Mouse (Mus musculus) forebrain, embryonic 15.5 days (tissue): ENCODE results near the gene Ccsap. TPM values are rescaled to one million over a fixed set of nuclear protein-coding genes. Genes with fewer than 3 reads are reported as not detected.

Source experiments
- ATAC-seq: fragments of 200-750 bp; cut with Nextera tagmentation; replicated peaks from 2 replicates; pipeline ENCODE4 v1.8.0; 2017; ENCODE audit warnings: mild to moderate bottlenecking, moderate TSS enrichment, moderate library complexity
- H3K27ac ChIP-seq: fragments of 300-500 bp; sonication (generic); replicated peaks from 2 replicates; pipeline ENCODE4 v1.5.1; 2015; ENCODE audit warnings: mild to moderate bottlenecking, inconsistent platforms
- H3K27me3 ChIP-seq: fragments of 300-500 bp; sonication (generic); 2 replicates; pipeline ENCODE4 v1.6.1; 2015; ENCODE audit warnings: inconsistent platforms
- H3K36me3 ChIP-seq: fragments of 300-500 bp; sonication (generic); 2 replicates; pipeline ENCODE4 v1.6.1; 2015; ENCODE audit warnings: mild to moderate bottlenecking, inconsistent platforms
- H3K4me1 ChIP-seq: fragments of 300-500 bp; sonication (generic); 2 replicates; pipeline ENCODE4 v1.6.1; 2015; ENCODE audit warnings: inconsistent platforms
- H3K4me2 ChIP-seq: fragments of 300-500 bp; sonication (generic); replicated peaks from 2 replicates; pipeline ENCODE4 v1.6.1; 2015; ENCODE audit warnings: mild to moderate bottlenecking, inconsistent platforms
- H3K4me3 ChIP-seq: fragments of 300-500 bp; sonication (generic); 2 replicates; pipeline ENCODE4 v1.5.1; 2015; ENCODE audit warnings: mild to moderate bottlenecking, inconsistent platforms
- H3K9ac ChIP-seq: fragments of 300-500 bp; sonication (generic); replicated peaks from 2 replicates; pipeline ENCODE4 v1.6.1; 2015; ENCODE audit warnings: mild to moderate bottlenecking, inconsistent platforms
- H3K9me3 ChIP-seq: fragments of 300-500 bp; sonication (generic); 2 replicates; pipeline ENCODE4 v1.6.1; 2016; ENCODE audit warnings: inconsistent platforms
- WGBS: fragments of 180-500 bp; shearing (Covaris S2); methylation state at CpG from one replicate; pipeline ENCODE4 v1.1.7; 2015; ENCODE audit warnings: mixed read lengths; 5-methylcytosine and 5-hydroxymethylcytosine counted together
- polyA plus RNA-seq: library from polyadenylated mRNA; unstranded; fragments of >200 nt; fragmentation: Nextera tagmentation; extraction: Ambion mirVana; gene quantifications from 2 replicates; pipeline ENCODE4 v1.2.1, GENCODE M21; 2015

Ccsap gene
- polyA plus RNA-seq, 1 experiment from 2014 or later = 8.2 TPM

GRCm38 (mm10) chr8:123891883-123892585 is 32.0 kb upstream of the Ccsap start:
- peaks cover 18% of the 10 kb centered on the region for H3K4me1 ChIP-seq
- WGBS = under 1% methylated on average over 49 of the region's 49 CpGs
- peak overlapping the region; percentile 74 for H3K9ac ChIP-seq
- peak overlapping the region; percentile 50 for H3K4me3 ChIP-seq
- peak overlapping the region; percentile 87 for H3K4me2 ChIP-seq
- H3K9me3 ChIP-seq = no peaks in the 10 kb centered on the region
- 0 out of 2 replicates have a peak, but pooled peaks cover under 1% of the 10 kb centered on the region for H3K36me3 ChIP-seq
- peak; percentile 75 for ATAC-seq
- H3K27ac ChIP-seq = peak overlapping the region; percentile 62
- peaks cover 52% of the 10 kb centered on the region for H3K27me3 ChIP-seq

- Histone ChIP-seq H3K4me1 (peaks cover 18% of the 10 kb centered on the region), H3K27ac (peak overlapping the region; percentile 62), H3K9me3 (no peaks in the 10 kb centered on the region), H3K4me2 (peak overlapping the region; percentile 87), H3K36me3 (no peaks in the 10 kb centered on the region), H3K9ac (peak overlapping the region; percentile 74; the same call in 1 of the 2 replicates), H3K27me3 (peaks cover 52% of the 10 kb centered on the region), H3K4me3 (peak overlapping the region; percentile 50)
- ATAC-seq = no peak
- 0% methylated on average over 11 of the region's 11 CpGs for WGBS
Measured at GRCm38 (mm10) chr8:123891271-123891670, 31.3 kb upstream of the Ccsap start.

- Histone ChIP-seq H3K27me3 (peaks cover 48% of the 10 kb centered on the region), H3K27ac (no peak overlapping the region)
Measured at GRCm38 (mm10) chr8:123889797-123890196, 29.8 kb upstream of the Ccsap start.

GRCm38 (mm10) chr8:123887956-123888355 is 27.9 kb upstream of the Ccsap start:
- H3K9ac ChIP-seq = no peak overlapping the region
- no peaks in the 10 kb centered on the region for H3K36me3 ChIP-seq
- H3K9me3 ChIP-seq = no peaks in the 10 kb centered on the region
- H3K4me3 ChIP-seq = no peak overlapping the region
- H3K27me3 ChIP-seq = peaks cover 29% of the 10 kb centered on the region
- H3K27ac ChIP-seq = no peak overlapping the region
- H3K4me2 ChIP-seq = no peak overlapping the region
- peaks cover 31% of the 10 kb centered on the region for H3K4me1 ChIP-seq
- ATAC-seq = no peak
- 91% methylated on average over 2 of the region's 2 CpGs for WGBS

More at GRCm38 (mm10) chr8:123889797-123890196, 29.8 kb upstream of the Ccsap start:
- 68% methylated on average over 4 of the region's 4 CpGs for WGBS
- ATAC-seq = no peak
- Histone ChIP-seq H3K9ac (no peak overlapping the region), H3K4me2 (no peak overlapping the region), H3K36me3 (no peaks in the 10 kb centered on the region), H3K4me3 (no peak overlapping the region), H3K9me3 (no peaks in the 10 kb centered on the region), H3K4me1 (peaks cover 22% of the 10 kb centered on the region)

GRCm38 (mm10) chr8:123887163-123887562 is 27.2 kb upstream of the Ccsap start:
- WGBS = 88% methylated on average over 4 of the region's 4 CpGs
- Histone ChIP-seq H3K4me2 (no peak overlapping the region), H3K9ac (no peak overlapping the region), H3K4me3 (no peak overlapping the region), H3K27ac (no peak overlapping the region), H3K27me3 (peaks cover 23% of the 10 kb centered on the region; the same call in 1 of the 2 replicates), H3K9me3 (no peaks in the 10 kb centered on the region), H3K4me1 (peaks cover 24% of the 10 kb centered on the region), H3K36me3 (no peaks in the 10 kb centered on the region)
- no peak for ATAC-seq

GRCm38 (mm10) chr8:123884721-123885565 is 24.9 kb upstream of the Ccsap start:
- peak overlapping the region; percentile 30; the same call in 1 of the 2 replicates for H3K9ac ChIP-seq
- H3K4me2 ChIP-seq = peak overlapping the region; percentile 32
- H3K4me3 ChIP-seq = peak overlapping the region; percentile 16
- WGBS = 4% methylated on average over 13 of the region's 14 CpGs
- ATAC-seq = peak; percentile 90
- peaks cover 13% of the 10 kb centered on the region for H3K4me1 ChIP-seq
- H3K9me3 ChIP-seq = no peaks in the 10 kb centered on the region
- H3K27me3 ChIP-seq = peaks cover 4% of the 10 kb centered on the region; the same call in 1 of the 2 replicates
- no peaks in the 10 kb centered on the region for H3K36me3 ChIP-seq
- H3K27ac ChIP-seq = peak overlapping the region; percentile 82

- no peaks in the 10 kb centered on the region for H3K27me3 ChIP-seq
- H3K4me1 ChIP-seq = peaks cover 13% of the 10 kb centered on the region
- 86% methylated on average over 4 of the region's 4 CpGs for WGBS
- ATAC-seq = no peak
- no peaks in the 10 kb centered on the region for H3K9me3 ChIP-seq
- no peaks in the 10 kb centered on the region for H3K36me3 ChIP-seq
- H3K4me2 ChIP-seq = no peak overlapping the region
- H3K27ac ChIP-seq = no peak overlapping the region
- H3K4me3 ChIP-seq = no peak overlapping the region
- H3K9ac ChIP-seq = no peak overlapping the region
Measured at GRCm38 (mm10) chr8:123883094-123883493, 23.1 kb upstream of the Ccsap start.

- no peak overlapping the region for H3K27ac ChIP-seq
- no peaks in the 10 kb centered on the region for H3K27me3 ChIP-seq
- no peaks in the 10 kb centered on the region for H3K9me3 ChIP-seq
- H3K4me3 ChIP-seq = no peak overlapping the region
- H3K9ac ChIP-seq = no peak overlapping the region
- WGBS = 71% methylated on average over 2 of the region's 2 CpGs
- H3K36me3 ChIP-seq = no peaks in the 10 kb centered on the region
- no peak overlapping the region for H3K4me2 ChIP-seq
- peaks cover 16% of the 10 kb centered on the region for H3K4me1 ChIP-seq
- ATAC-seq = no peak
Measured at GRCm38 (mm10) chr8:123882412-123882811, 22.4 kb upstream of the Ccsap start.

GRCm38 (mm10) chr8:123880821-123881350 is 20.9 kb upstream of the Ccsap start:
- H3K27me3 ChIP-seq = no peaks in the 10 kb centered on the region
- H3K9ac ChIP-seq = no peak overlapping the region
- H3K27ac ChIP-seq = no peak overlapping the region
- H3K36me3 ChIP-seq = no peaks in the 10 kb centered on the region
- H3K9me3 ChIP-seq = no peaks in the 10 kb centered on the region
- WGBS = 55% methylated on average over 4 of the region's 4 CpGs
- H3K4me1 ChIP-seq = peaks cover 16% of the 10 kb centered on the region
- no peak for ATAC-seq
- H3K4me2 ChIP-seq = no peak overlapping the region
- H3K4me3 ChIP-seq = no peak overlapping the region

GRCm38 (mm10) chr8:123880271-123880670 is 20.3 kb upstream of the Ccsap start:
- no peaks in the 10 kb centered on the region for H3K36me3 ChIP-seq
- ATAC-seq = no peak
- whole genome bisulfite sequencing = 68% methylated on average over 10 of the region's 10 CpGs
- H3K9me3 ChIP-seq = no peaks in the 10 kb centered on the region
- peaks cover 15% of the 10 kb centered on the region for H3K4me1 ChIP-seq
- H3K4me3 ChIP-seq = no peak overlapping the region
- H3K4me2 ChIP-seq = no peak overlapping the region
- no peak overlapping the region for H3K9ac ChIP-seq
- H3K27ac ChIP-seq = no peak overlapping the region
- H3K27me3 ChIP-seq = no peaks in the 10 kb centered on the region

GRCm38 (mm10) chr8:123877865-123878264 is 17.9 kb upstream of the Ccsap start:
- no peaks in the 10 kb centered on the region for H3K27me3 ChIP-seq
- WGBS = 63% methylated on average over 2 of the region's 2 CpGs
- no peak overlapping the region for H3K9ac ChIP-seq
- H3K4me3 ChIP-seq = no peak overlapping the region
- ATAC-seq = no peak
- H3K27ac ChIP-seq = no peak overlapping the region
- H3K9me3 ChIP-seq = no peaks in the 10 kb centered on the region
- 0 out of 2 replicates have a peak, but pooled peaks cover 3% of the 10 kb centered on the region for H3K4me1 ChIP-seq
- H3K36me3 ChIP-seq = no peaks in the 10 kb centered on the region
- H3K4me2 ChIP-seq = no peak overlapping the region

- Histone ChIP-seq H3K4me3 (no peak overlapping the region), H3K27ac (no peak overlapping the region), H3K9ac (no peak overlapping the region), H3K9me3 (no peaks in the 10 kb centered on the region), H3K4me2 (no peak overlapping the region), H3K27me3 (no peaks in the 10 kb centered on the region), H3K36me3 (no peaks in the 10 kb centered on the region), H3K4me1 (0 out of 2 replicates have a peak, but pooled peaks cover 3% of the 10 kb centered on the region)
- WGBS = 81% methylated on average over 11 of the region's 11 CpGs
- ATAC-seq = no peak
Measured at GRCm38 (mm10) chr8:123874324-123874723, 14.3 kb upstream of the Ccsap start.
